Mouse (Mus musculus): ENCODE results near the gene Cers6.

DNA sequence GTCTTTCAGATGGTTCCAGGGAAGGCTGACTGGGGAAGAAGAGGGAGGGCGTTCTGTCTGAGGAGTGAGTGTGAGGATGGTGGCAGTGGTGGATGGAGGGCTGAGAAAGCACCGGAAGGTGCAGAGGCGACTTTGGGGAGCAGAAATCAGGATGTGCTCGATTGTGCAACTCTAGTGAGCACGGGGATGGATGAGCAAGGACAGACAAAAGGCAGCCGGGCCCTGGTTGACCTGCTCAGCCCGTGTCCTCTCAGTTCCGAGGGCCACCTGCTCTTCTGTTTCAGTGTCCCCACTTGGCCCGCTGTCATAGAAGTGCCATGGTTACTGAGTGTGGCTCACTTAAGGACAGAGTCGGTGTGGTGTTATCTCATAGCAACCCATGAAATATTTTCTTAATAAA is 99.4 kb downstream of the Cers6 start:
- no peak for TF ChIP-seq CTCF (IDR thresholded peaks at IDR 0.05; ENCODE audit: borderline replicate concordance, insufficient read depth, low read length)
- TF ChIP-seq POLR2A (IDR thresholded peaks at IDR 0.05; ENCODE audit: low read depth, low read length): no peak
